Mouse (Mus musculus): ENCODE data around the gene G430095P16Rik. TPM values are rescaled to one million over a fixed set of nuclear protein-coding genes. Genes with fewer than 3 reads are reported as not detected.

Gene G430095P16Rik
- polyA plus RNA-seq, 1 experiment from 2014 or later = 7.1 TPM

DNA sequence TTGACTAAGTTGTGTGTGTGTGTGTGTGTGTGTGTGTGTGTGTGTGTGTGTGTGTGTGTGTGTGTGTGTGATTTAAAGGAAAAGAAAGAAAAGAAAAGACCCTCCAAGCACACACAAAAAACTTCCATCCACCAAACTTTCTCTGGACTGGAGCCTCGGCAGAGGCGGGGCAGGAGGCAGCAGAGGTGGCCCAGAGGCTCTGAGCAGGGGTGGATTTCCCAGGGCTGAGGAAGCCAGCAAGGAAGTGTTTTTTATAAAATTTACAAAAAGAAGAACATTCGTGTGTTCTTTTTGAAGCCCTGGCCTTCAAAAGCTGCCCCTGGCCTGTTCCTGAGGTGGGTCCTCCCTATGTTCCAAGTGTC lies 10.1 kb upstream of the G430095P16Rik start:
- Histone ChIP-seq H3K9ac (0 out of 2 replicates have a peak overlapping the region, but pooled peaks have one; percentile 27), H3K9me3 (no peaks in the 10 kb centered on the region), H3K27me3 (peaks cover 43% of the 10 kb centered on the region), H3K4me3 (no peak overlapping the region), H3K36me3 (peaks cover 17% of the 10 kb centered on the region), H3K27ac (peak overlapping the region; percentile 97), H3K4me2 (replicated peaks) (peak overlapping the region; percentile 15; the same call in 1 of the 2 replicates), H3K4me1 (peaks cover 77% of the 10 kb centered on the region)
- 17% methylated on average over 3 of the region's 3 CpGs for WGBS
- ATAC-seq (ENCODE audit: insufficient number of reproducible peaks, insufficient read depth, low FRiP score, low TSS enrichment) = peak; percentile 23; the same call in 1 of the 2 replicates

DNA sequence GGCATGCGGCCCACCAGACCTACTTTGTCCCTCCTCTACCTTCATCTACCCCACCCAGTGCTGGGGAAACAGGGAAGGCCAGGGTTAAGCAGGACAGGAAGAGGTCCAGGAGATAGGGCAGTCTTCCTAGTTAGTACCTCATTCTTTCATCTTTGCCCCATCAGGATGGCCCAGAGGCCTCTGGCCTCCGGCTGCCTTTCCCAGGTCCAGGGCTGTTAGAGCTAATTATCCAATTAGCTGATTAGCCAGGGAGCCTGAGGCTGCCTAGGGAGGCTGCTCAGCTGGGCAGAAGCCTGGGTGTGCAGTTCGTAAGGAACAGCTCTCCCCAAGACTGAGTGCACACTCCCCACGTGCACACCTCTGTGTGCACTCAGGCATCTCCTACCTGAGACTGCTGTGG lies 9.4 kb upstream of the G430095P16Rik start:
- Histone ChIP-seq H3K27me3 (peaks cover 38% of the 10 kb centered on the region), H3K4me3 (no peak overlapping the region), H3K36me3 (peaks cover 14% of the 10 kb centered on the region; the same call in 1 of the 2 replicates), H3K9me3 (no peaks in the 10 kb centered on the region), H3K9ac (peak overlapping the region; percentile 11; the same call in 1 of the 2 replicates), H3K27ac (peak overlapping the region; percentile 97), H3K4me2 (replicated peaks) (no peak overlapping the region; the same call in 1 of the 2 replicates), H3K4me1 (peaks cover 70% of the 10 kb centered on the region)
- 31% methylated on average over 4 of the region's 4 CpGs for WGBS
- ATAC-seq (ENCODE audit: insufficient number of reproducible peaks, insufficient read depth, low FRiP score, low TSS enrichment) = no peak

DNA sequence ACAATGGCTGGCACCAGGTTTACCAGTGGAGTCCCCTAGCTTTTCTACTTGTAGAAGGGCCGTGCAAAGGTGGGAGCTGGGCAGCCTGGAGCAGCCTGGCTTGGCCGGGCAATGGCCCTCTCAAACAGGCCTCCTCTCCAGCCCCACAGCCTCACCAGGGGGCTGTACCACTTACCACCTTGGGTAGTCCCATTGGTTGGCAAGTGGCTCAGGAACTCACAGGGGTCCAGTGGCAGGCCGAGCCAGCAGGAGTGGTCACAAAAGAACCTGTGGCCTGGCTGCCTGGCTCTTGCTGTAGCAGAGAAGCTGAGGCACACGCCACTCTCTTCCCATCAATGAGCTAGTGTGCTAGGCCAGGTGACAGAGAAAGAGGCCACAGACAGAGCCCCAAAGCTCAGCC lies 8.6 kb upstream of the G430095P16Rik start:
- WGBS = 63% methylated on average over 4 of the region's 4 CpGs
- Histone ChIP-seq H3K36me3 (peaks cover 21% of the 10 kb centered on the region), H3K4me3 (no peak overlapping the region), H3K4me2 (replicated peaks) (no peak overlapping the region), H3K9me3 (no peaks in the 10 kb centered on the region), H3K27ac (peak overlapping the region; percentile 97), H3K4me1 (peaks cover 65% of the 10 kb centered on the region), H3K9ac (no peak overlapping the region), H3K27me3 (peaks cover 36% of the 10 kb centered on the region)
- no peak for ATAC-seq (ENCODE audit: insufficient number of reproducible peaks, insufficient read depth, low FRiP score, low TSS enrichment)

DNA sequence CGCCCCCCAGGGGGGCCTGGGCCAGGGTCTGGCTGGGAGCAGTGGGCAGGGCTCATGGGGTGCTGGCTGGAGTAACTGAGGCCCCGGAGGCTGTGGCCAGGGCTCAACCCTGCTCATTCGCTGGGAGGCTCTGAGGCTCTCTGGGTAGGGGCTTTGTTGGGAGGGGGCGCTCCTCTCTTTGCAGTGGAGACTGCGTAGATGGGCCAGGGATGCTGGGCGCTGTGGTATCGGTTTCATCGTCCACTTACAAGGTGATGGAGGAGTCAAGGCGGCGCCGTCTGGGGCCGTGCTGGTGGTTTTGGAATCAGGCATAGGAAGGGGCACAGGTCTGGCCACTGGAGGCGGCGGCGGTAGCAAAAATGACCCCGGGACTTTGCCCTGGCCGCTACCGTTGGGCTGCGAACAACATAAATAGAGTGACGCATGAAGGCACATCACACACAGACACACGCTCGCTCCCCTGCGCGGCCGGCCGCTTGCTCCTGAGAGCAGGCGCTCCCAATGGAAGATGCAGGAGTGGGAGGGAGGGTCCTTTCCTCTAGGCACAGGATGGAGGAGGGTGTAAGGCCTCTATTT lies 6.8 kb upstream of the G430095P16Rik start:
- ATAC-seq (ENCODE audit: insufficient number of reproducible peaks, insufficient read depth, low FRiP score, low TSS enrichment) = no peak
- Histone ChIP-seq H3K4me3 (no peak overlapping the region), H3K4me2 (replicated peaks) (peak overlapping the region; percentile 19; the same call in 1 of the 2 replicates), H3K9me3 (no peaks in the 10 kb centered on the region), H3K27me3 (peaks cover 41% of the 10 kb centered on the region), H3K4me1 (peaks cover 56% of the 10 kb centered on the region), H3K9ac (peak overlapping the region; percentile 11; the same call in 1 of the 2 replicates), H3K36me3 (peaks cover 33% of the 10 kb centered on the region), H3K27ac (peak overlapping the region; percentile 52)
- 6% methylated on average over 27 of the region's 27 CpGs for WGBS

DNA sequence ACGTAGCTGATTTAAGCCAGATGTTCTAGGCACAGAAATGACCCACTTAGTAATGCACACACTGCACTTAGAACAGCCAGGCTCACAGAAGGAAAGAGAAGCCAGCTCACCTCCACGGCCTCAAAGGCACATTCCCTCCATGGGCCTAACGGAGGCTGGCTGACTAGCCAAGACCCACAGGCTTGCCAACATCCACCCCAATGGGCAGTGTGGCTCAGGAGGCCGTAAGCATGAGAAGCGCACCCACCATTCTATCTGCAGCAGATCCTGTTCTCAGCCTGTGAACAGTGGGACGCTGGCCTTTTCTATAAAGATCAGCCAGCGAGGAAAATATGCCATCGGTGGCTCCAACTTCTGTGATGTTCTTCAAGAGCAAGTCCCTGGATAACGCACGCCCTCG lies 6.0 kb upstream of the G430095P16Rik start:
- Histone ChIP-seq H3K36me3 (peaks cover 40% of the 10 kb centered on the region), H3K9me3 (no peaks in the 10 kb centered on the region), H3K9ac (no peak overlapping the region), H3K4me2 (replicated peaks) (no peak overlapping the region), H3K4me3 (no peak overlapping the region), H3K27ac (peak overlapping the region; percentile 50), H3K4me1 (peaks cover 53% of the 10 kb centered on the region), H3K27me3 (peaks cover 41% of the 10 kb centered on the region)
- WGBS = 73% methylated on average over 11 of the region's 11 CpGs
- no peak for ATAC-seq (ENCODE audit: insufficient number of reproducible peaks, insufficient read depth, low FRiP score, low TSS enrichment)

DNA sequence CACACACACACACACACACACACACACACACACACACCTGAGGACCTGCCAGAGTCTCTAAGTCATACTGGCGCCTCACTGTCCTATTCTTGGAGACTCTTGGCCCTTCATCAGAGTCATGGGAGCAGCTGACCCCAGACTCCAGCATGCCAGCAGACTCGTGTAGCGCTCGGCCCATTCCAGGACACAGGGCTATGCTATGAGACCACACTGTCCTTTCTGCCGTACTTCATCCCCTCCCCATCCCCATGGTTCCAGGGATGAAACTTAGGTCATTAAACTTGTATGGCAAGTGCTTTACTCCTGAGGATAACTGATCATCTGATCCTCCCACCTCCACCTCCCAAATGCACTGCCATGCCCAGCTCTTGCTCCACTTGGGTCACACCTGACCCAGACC lies 4.3 kb upstream of the G430095P16Rik start:
- peaks cover 40% of the 10 kb centered on the region for H3K36me3 ChIP-seq

DNA sequence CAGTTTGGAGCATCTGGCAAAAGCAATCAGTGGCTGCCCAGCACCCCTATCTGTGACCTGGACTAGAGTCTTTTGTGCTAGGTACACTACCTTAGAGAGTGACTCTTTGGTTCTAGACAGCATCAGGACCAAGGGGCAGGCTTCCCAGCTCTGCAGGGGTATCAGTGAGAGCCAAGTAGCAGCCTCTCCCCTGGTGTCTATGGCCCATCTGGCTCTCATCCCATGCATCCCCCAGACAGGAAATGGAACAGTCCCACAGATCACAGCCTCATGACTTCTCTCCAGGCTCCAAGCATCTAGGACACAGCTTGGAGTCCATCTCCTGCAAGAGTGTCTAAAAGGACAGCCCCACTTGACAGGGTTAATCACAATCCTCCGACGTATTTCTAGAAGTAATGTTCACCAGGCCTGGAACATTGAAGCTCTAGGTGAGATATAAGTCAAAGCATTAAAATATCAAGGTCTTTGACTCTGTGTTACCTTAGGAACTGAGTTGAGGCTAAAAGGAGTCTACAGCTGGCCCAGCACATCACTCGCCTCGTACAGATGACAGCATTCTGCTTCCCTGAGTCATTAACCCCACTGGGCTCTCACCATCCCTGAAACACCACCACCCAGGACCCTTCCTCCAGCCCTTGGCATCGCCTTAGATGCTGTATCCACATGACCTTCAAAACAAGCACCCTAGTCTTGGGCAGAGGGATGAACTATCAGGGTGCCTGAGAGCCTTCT lies 3.7 kb upstream of the G430095P16Rik start:
- 83% methylated on average over 5 of the region's 5 CpGs for WGBS
- Histone ChIP-seq H3K9ac (no peak overlapping the region), H3K36me3 (peaks cover 37% of the 10 kb centered on the region), H3K4me2 (replicated peaks) (no peak overlapping the region), H3K9me3 (no peaks in the 10 kb centered on the region), H3K27ac (no peak overlapping the region), H3K27me3 (peaks cover 38% of the 10 kb centered on the region), H3K4me1 (peaks cover 53% of the 10 kb centered on the region), H3K4me3 (no peak overlapping the region)
- ATAC-seq (ENCODE audit: insufficient number of reproducible peaks, insufficient read depth, low FRiP score, low TSS enrichment) = no peak

More for the DNA sequence above, 4.3 kb upstream of the G430095P16Rik start:
- peaks cover 41% of the 10 kb centered on the region for H3K27me3 ChIP-seq
- H3K9me3 ChIP-seq = no peaks in the 10 kb centered on the region
- 82% methylated on average over 5 of the region's 5 CpGs for WGBS
- no peak overlapping the region for H3K27ac ChIP-seq
- H3K4me2 ChIP-seq (replicated peaks) = no peak overlapping the region
- ATAC-seq (ENCODE audit: insufficient number of reproducible peaks, insufficient read depth, low FRiP score, low TSS enrichment) = no peak
- H3K4me3 ChIP-seq = no peak overlapping the region
- H3K9ac ChIP-seq = no peak overlapping the region
- peaks cover 53% of the 10 kb centered on the region for H3K4me1 ChIP-seq

DNA sequence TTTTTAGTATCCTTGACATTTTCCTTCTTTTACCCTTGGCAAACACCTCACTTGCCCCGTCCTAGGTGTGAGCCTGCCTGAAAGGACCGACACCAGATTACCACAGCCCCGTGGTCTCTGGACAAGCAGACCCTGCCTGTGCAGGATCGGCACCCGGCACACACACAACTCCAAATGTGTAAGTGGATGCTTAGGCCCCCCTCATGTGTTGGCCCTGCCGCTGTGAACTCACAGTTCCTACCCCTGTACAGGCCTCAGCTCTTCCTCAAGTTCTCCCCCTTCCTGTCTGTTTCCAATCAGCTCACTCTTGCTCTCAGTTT lies 317 bp upstream of the G430095P16Rik start:
- Histone ChIP-seq H3K27me3 (peaks cover 14% of the 10 kb centered on the region), H3K4me2 (replicated peaks) (peak overlapping the region; percentile 44), H3K27ac (peak overlapping the region; percentile 99), H3K4me1 (peaks cover 51% of the 10 kb centered on the region), H3K9ac (peak overlapping the region; percentile 34; the same call in 1 of the 2 replicates), H3K4me3 (peak overlapping the region; percentile 14; the same call in 1 of the 2 replicates), H3K9me3 (no peaks in the 10 kb centered on the region), H3K36me3 (peaks cover 49% of the 10 kb centered on the region)
- no peak for ATAC-seq (ENCODE audit: insufficient number of reproducible peaks, insufficient read depth, low FRiP score, low TSS enrichment)
- 42% methylated on average over 6 of the region's 6 CpGs for WGBS

DNA sequence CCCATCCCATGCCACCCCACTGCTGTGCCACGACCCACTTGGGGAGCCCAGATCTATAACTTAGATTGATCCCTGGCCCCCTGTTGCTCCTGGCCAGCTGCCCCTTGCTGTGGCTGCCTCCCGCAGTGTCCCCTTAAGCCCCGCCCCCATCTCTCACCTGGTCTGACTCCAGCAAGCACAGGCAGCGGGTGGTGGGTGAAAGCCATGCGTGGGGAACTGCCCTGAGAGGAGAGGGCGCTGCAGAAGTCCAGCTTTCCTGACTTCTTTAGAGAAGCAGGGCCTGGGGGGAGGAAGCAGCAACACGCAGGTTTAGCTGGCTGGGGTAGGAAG lies 729 bp downstream of the G430095P16Rik start:
- ATAC-seq (ENCODE audit: insufficient number of reproducible peaks, insufficient read depth, low FRiP score, low TSS enrichment) = 0 out of 2 replicates have a peak, but pooled peaks have one; percentile 1
- H3K4me3 ChIP-seq = peak overlapping the region; percentile 14
- peaks cover 56% of the 10 kb centered on the region for H3K4me1 ChIP-seq
- 12% methylated on average over 7 of the region's 7 CpGs for WGBS
- H3K36me3 ChIP-seq = peaks cover 47% of the 10 kb centered on the region
- H3K9me3 ChIP-seq = no peaks in the 10 kb centered on the region
- H3K27ac ChIP-seq = peak overlapping the region; percentile 99
- peak overlapping the region; percentile 34 for H3K9ac ChIP-seq
- peaks cover 10% of the 10 kb centered on the region; the same call in 1 of the 2 replicates for H3K27me3 ChIP-seq
- H3K4me2 ChIP-seq (replicated peaks) = peak overlapping the region; percentile 44

DNA sequence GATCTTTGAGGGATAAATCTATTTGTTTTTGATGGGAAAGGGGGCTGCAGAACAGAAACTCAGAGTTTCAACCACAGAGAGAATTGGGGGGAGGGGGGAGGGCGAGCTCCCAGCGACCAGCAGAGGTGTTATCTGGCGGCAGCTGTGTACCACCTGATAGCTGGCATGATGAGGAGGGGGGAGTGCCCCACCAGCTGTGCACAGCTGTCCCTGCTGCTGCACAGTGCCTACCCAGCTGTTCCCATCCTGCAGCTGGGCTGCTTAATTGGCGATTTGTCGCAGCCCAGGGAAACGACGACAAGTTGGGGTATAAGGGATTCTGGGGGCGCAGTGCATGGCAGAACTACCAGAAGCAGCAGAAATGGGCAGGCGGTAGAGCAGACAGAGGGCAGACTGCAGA lies 1.9 kb downstream of the G430095P16Rik start:
- 0 out of 2 replicates have a peak overlapping the region, but pooled peaks have one; percentile 14 for H3K4me3 ChIP-seq
- H3K27me3 ChIP-seq = 0 out of 2 replicates have a peak, but pooled peaks cover 6% of the 10 kb centered on the region
- peak overlapping the region; percentile 19; the same call in 1 of the 2 replicates for H3K4me2 ChIP-seq (replicated peaks)
- peak overlapping the region; percentile 34; the same call in 1 of the 2 replicates for H3K9ac ChIP-seq
- H3K4me1 ChIP-seq = peaks cover 59% of the 10 kb centered on the region
- H3K27ac ChIP-seq = peak overlapping the region; percentile 99
- 41% methylated on average over 9 of the region's 9 CpGs for WGBS
- peaks cover 37% of the 10 kb centered on the region for H3K36me3 ChIP-seq
- H3K9me3 ChIP-seq = no peaks in the 10 kb centered on the region
- ATAC-seq (ENCODE audit: insufficient number of reproducible peaks, insufficient read depth, low FRiP score, low TSS enrichment) = no peak

DNA sequence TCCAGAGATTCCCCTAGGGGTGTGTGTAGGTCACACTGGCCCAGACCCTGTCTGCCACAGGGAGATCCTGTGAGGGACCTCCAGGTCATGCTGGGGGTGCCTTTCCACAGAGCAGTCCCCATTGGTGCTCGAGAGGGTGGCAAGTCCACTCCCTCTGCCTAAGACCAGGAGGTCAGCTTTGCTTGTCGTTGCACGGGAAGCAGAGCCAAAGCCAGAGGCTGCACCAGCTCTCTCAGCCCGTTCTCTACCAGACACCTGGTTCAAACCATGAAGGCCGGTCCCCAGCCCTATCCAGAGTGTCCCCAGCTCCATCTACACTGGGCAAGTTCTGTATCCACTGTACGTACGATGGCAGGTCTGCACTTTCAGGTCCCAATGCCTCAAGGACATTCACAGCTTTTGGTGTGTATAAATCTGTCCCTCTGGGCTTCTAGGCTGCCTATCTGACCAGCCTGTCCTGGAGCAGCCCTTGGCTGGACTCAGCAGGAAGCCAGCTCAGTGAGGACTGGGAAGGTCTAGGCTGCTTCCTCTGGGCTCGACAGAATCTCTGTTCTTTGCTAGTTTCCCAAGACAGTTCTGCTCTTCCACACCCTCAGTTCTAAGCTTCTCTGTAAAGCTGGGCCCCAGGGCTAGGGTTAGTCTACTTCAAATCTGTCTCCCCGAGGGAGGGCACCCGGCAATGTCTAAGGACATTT lies 2.6 kb downstream of the G430095P16Rik start:
- Histone ChIP-seq H3K27me3 (no peaks in the 10 kb centered on the region), H3K9me3 (no peaks in the 10 kb centered on the region), H3K4me3 (no peak overlapping the region), H3K4me1 (peaks cover 63% of the 10 kb centered on the region), H3K4me2 (replicated peaks) (peak overlapping the region; percentile 19; the same call in 1 of the 2 replicates), H3K9ac (no peak overlapping the region), H3K36me3 (peaks cover 29% of the 10 kb centered on the region), H3K27ac (peak overlapping the region; percentile 99)
- no peak for ATAC-seq (ENCODE audit: insufficient number of reproducible peaks, insufficient read depth, low FRiP score, low TSS enrichment)
- 57% methylated on average over 10 of the region's 10 CpGs for WGBS
